Mouse (Mus musculus) spleen, adult 2 months (tissue): ENCODE results near the gene Ell. TPM values are rescaled to one million over a fixed set of nuclear protein-coding genes. Genes with fewer than 3 reads are reported as not detected.

Source experiments
- DNase-seq, 2 experiments: peaks; one replicate each; pipeline versions ENCODE4 v3.0.0 to v3.0.0-alpha.2; 2012 to 2021; ENCODE audit warnings: low spot score in 2 of 2, low read depth in 1 of 2
- H3K27ac ChIP-seq: fragments of 200-500 bp; 2 replicates; pipeline ENCODE4 v1.5.1; 2012; ENCODE audit warnings: low read length, inconsistent platforms; ENCODE audit not compliant: insufficient read depth
- H3K27me3 ChIP-seq: fragments of 200-500 bp; 2 replicates; pipeline ENCODE4 v1.6.1; 2012; ENCODE audit warnings: mild to moderate bottlenecking, moderate library complexity, low read length, inconsistent platforms; ENCODE audit not compliant: control insufficient read depth, insufficient read depth
- H3K36me3 ChIP-seq: fragments of 200-500 bp; 2 replicates; pipeline ENCODE4 v1.6.1; 2012; ENCODE audit warnings: mild to moderate bottlenecking, low read length, inconsistent platforms; ENCODE audit not compliant: control insufficient read depth, insufficient read depth
- H3K4me1 ChIP-seq: fragments of 200-500 bp; 2 replicates; pipeline ENCODE4 v1.6.1; 2011; ENCODE audit warnings: inconsistent platforms; ENCODE audit not compliant: control insufficient read depth, insufficient read depth, insufficient read length
- H3K4me3 ChIP-seq: fragments of 200-500 bp; 2 replicates; pipeline ENCODE4 v1.5.1; 2011; ENCODE audit warnings: mild to moderate bottlenecking, inconsistent platforms; ENCODE audit not compliant: insufficient read depth, insufficient read length; ENCODE audit errors: extremely low read depth
- CTCF ChIP-seq: fragments of 200-500 bp; IDR thresholded peaks from 2 replicates; pipeline ENCODE4 v1.5.1; 2011; ENCODE audit warnings: mild to moderate bottlenecking, inconsistent platforms; ENCODE audit not compliant: insufficient read depth, insufficient read length, insufficient replicate concordance; ENCODE audit errors: extremely low read depth
- POLR2A ChIP-seq: fragments of 200-500 bp; IDR thresholded peaks from 2 replicates; pipeline ENCODE4 v1.6.1; 2011; ENCODE audit warnings: low read depth, low read length, inconsistent platforms
- WGBS: fragments of 180-500 bp; shearing (Covaris S2); methylation state at CpG from one replicate; pipeline ENCODE4 v1.1.7; 2018; 5-methylcytosine and 5-hydroxymethylcytosine counted together
- polyA plus RNA-seq: library from polyadenylated mRNA; depleted of rRNA; stranded (reverse); fragments of >200 nt; gene quantifications from 2 replicates; pipeline ENCODE4 v1.2.3, GENCODE M21; 2012

Ell gene
- polyA plus RNA-seq, 1 experiment: 21.3 TPM

DNA sequence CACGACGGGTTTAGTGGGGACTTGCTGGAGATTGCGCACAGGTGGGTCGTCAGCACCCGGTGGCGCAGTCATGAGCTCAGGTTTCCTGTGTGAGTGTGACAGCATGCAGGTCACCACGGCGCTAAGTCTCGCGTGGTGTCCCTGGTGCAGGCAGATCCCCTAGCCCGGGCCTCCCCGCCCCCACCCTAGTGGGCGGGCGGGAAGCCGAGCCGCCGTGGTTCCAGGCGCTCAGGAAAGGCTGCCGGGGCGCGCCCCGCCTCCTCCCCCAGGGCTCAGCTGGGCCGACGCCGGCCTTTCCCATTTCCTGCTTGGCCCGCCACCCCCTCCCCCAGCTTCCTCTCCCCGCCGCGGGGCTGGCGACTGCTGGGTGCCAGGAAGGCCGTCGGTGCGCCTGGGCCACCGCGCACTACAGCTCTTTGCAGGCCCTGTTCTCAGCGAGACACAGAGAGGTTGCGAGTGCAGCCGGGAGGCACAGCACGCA lies 70.2 kb downstream of the Ell start:
- Histone ChIP-seq H3K36me3 (no peaks in the 10 kb centered on the region), H3K4me1 (peaks cover 18% of the 10 kb centered on the region), H3K27ac (peak overlapping the region; percentile 90), H3K4me3 (peak overlapping the region; percentile 58), H3K27me3 (no peaks in the 10 kb centered on the region)
- TF ChIP-seq CTCF (no peak), POLR2A (peak; percentile 19)
- peak; percentile 76 to 82 for DNase-seq
- WGBS: under 1% methylated on average over 38 of the region's 39 CpGs

DNA sequence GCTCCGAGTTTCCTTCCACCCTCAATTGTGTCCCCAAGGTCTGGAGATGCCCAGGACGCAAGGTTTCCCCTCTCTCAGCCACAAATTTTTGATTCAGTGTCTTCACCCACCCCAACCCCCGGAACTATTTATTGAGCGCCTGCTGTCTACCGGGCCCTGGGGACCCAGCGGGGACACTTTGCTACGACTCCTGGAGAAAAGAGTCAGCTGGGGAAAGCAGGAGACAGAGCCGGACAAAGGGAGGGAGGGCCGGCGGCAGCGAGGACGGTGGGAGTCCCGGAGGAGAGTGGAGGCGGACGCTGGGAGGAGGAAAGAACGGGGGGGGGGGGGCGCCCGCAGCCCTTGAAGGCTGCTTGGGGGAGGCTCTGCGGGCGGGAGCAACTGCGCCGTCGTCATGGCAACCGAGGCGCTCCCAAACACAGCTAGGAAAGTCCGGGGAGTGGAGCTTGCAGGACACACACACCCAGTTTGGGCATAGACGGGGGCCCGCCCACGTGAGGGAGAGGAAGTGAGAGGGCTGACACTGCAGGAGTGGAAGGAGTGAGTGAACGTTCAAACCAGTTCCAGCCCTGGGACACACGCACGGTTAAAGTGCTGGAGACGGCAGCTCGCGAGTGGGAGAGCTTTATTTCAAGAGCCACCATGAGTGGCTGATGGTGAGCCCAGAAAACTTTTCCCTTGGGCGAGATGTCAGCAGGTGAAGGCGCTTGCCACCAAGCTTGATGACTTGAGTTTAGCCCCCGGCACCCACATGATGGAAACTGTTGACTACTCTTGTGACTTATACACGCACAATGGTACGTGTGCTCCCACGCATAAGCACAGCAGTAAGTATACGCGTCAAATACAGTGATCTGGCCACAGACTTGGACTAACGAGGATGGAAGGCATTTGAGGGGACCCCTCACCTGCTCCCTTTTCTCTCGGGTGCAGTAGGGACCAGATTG lies 70.9 kb downstream of the Ell start:
- H3K27me3 ChIP-seq: no peaks in the 10 kb centered on the region
- TF ChIP-seq CTCF (no peak), POLR2A (no peak)
- no peaks in the 10 kb centered on the region for H3K36me3 ChIP-seq
- peaks cover 18% of the 10 kb centered on the region for H3K4me1 ChIP-seq
- under 1% methylated on average over 43 of the region's 45 CpGs for WGBS
- peak overlapping the region; percentile 90 for H3K27ac ChIP-seq
- peak; percentile 86 to 90 for DNase-seq
- H3K4me3 ChIP-seq: peak overlapping the region; percentile 58

DNA sequence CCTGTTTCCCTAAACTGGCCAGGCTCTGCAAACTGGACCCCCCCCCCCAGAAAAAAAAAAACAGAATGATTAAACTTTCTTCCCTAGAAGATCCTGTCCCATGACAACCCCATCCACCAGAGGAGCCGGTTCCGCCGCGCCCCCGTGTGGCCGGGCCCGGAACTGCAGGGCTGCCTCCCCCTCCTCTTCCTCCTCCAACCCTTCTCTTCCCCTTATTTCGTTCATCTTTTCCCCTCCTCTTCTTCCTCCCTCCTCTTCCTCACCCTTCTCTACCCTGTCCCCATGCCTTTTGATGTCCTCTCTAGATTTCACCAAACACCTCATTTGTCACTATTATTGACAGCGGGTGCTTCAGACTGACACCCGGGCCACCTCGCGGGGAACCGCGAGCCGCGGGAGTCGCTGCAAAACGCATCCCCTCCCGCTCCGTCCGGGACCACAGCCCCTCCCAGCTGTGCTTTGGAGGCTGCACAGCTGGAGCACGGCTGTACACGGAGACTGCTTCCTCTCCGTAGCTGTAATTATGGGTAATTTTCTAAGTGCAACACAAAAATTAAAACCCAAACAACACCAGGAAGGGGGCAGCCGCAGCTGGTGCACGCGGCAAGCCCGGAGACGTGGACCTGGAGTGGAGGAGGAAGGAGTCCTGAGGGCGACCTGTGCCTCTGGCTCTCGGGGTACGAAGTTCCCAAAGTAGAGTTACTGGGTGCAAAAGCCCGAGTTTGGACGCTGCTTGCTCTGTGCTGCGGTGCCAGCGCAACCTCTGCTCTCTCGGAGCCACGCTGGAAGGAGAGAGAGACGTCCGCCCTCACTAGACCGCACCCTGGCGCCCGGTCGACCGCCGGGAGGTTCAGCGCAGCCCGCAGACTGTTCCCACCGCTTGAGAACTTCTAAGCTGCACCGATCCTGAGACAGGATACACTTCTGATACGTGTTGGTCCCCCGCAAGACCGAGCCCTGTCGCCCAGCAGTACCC lies 71.8 kb downstream of the Ell start:
- H3K27ac ChIP-seq: peak overlapping the region; percentile 84
- H3K4me1 ChIP-seq: peaks cover 23% of the 10 kb centered on the region
- WGBS: under 1% methylated on average over 54 of the region's 54 CpGs
- H3K36me3 ChIP-seq: no peaks in the 10 kb centered on the region
- TF ChIP-seq POLR2A (no peak), CTCF (peak; percentile 97)
- peak in 1 of 2 experiments; percentile 79 for DNase-seq
- H3K4me3 ChIP-seq: peak overlapping the region; percentile 61
- H3K27me3 ChIP-seq: no peaks in the 10 kb centered on the region

DNA sequence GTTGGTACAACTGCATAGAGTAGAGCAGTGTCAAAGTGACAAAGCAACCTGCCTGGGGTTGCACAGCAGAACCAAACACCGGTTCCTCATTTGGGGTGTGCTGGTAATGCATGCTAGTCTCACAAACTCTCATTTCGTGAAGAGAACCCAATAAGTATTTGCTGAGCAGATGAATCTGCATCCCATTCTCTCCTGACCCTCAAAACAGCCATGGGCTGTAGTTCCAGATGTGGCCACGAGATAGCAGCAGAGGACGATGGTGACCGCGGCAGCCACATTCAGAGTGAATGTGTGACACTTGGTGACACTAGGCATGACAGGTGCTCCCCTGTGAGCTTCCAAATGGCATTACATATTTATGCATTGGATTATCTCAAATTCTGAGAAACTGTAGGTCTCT lies 72.6 kb downstream of the Ell start:
- 0% methylated on average over 6 of the region's 6 CpGs for WGBS

DNA sequence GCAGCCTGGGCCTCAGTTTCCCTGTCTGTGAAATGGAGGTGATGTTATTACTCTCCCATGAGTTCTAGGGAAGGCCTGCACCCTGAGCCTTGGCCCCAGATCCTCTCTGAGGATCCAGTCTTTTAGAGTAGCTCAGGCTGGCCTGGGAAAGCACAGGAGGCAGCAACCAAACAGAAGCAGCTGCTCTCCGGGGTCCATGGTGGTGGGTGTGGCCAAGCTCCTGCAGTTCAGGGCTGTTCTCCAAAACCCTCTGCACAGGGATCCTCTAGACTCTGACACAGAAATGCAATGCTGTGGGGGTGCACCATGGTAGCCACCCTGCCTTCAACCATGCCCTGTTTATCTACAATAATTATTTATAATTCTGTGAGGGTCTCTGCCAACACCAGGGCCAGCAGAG lies 74.5 kb downstream of the Ell start:
- TF ChIP-seq POLR2A (no peak), CTCF (no peak)
- WGBS: 44% methylated on average over 1 of the region's 1 CpGs
- Histone ChIP-seq H3K27me3 (no peaks in the 10 kb centered on the region), H3K4me3 (no peak overlapping the region), H3K4me1 (peaks cover 32% of the 10 kb centered on the region), H3K27ac (no peak overlapping the region), H3K36me3 (no peaks in the 10 kb centered on the region)
- DNase-seq: no peak

More for the DNA sequence above, 72.6 kb downstream of the Ell start:
- H3K27me3 ChIP-seq: no peaks in the 10 kb centered on the region
- H3K36me3 ChIP-seq: no peaks in the 10 kb centered on the region
- peak; percentile 96; the same call in 1 of the 2 replicates for TF ChIP-seq CTCF
- TF ChIP-seq POLR2A: no peak
- DNase-seq: peak; percentile 75 to 90
- H3K4me3 ChIP-seq: peak overlapping the region; percentile 61; the same call in 1 of the 2 replicates
- peak overlapping the region; percentile 84 for H3K27ac ChIP-seq
- peaks cover 25% of the 10 kb centered on the region for H3K4me1 ChIP-seq

DNA sequence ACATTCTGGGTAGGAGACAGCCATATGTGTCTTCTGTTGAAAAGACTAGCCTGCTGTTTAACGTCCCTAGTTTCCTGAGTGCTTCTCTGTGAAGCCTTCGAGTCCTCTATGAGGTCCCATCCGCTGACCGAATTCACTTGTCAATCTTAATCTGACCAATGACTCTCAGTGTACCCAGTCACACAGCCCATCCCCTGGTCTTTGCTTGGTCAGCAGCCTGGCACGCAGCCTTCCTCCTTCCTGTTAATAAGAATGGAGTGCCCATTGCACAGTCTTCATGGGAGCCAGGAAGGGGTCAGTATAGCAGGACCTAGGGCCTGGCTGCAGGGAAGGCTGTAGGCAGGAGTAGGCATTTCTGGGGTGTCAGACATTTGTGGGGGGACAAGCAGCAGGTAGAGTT lies 75.2 kb downstream of the Ell start:
- WGBS: 51% methylated on average over 5 of the region's 5 CpGs
- Histone ChIP-seq H3K27me3 (no peaks in the 10 kb centered on the region), H3K36me3 (no peaks in the 10 kb centered on the region), H3K4me1 (peaks cover 31% of the 10 kb centered on the region), H3K4me3 (no peak overlapping the region), H3K27ac (peak overlapping the region; percentile 31; the same call in 1 of the 2 replicates)
- DNase-seq: no peak
- TF ChIP-seq POLR2A (no peak), CTCF (no peak)
